Mouse (Mus musculus) neural tube, embryonic 13.5 days (tissue): Measurements from ENCODE around the gene Hoxb13. TPM values are rescaled to one million over a fixed set of nuclear protein-coding genes. Genes with fewer than 3 reads are reported as not detected.

Experiments used
- ATAC-seq: fragments of 200-750 bp; cut with Nextera tagmentation; 2 replicates; pipeline ENCODE4 v1.8.0; 2017; ENCODE audit warnings: low read depth, mild to moderate bottlenecking, moderate TSS enrichment, moderate library complexity
- H3K27ac ChIP-seq: fragments of 300-500 bp; sonication (generic); replicated peaks from 2 replicates; pipeline ENCODE4 v1.5.1; 2015; ENCODE audit warnings: moderate library complexity, mild to moderate bottlenecking, inconsistent platforms
- H3K27me3 ChIP-seq: fragments of 300-500 bp; sonication (generic); 2 replicates; pipeline ENCODE4 v1.6.1; 2015; ENCODE audit warnings: mild to moderate bottlenecking, inconsistent platforms
- H3K36me3 ChIP-seq: fragments of 300-500 bp; sonication (generic); 2 replicates; pipeline ENCODE4 v1.6.1; 2015; ENCODE audit warnings: mild to moderate bottlenecking, inconsistent platforms
- H3K4me1 ChIP-seq: fragments of 300-500 bp; sonication (generic); replicated peaks from 2 replicates; pipeline ENCODE4 v1.6.1; 2015; ENCODE audit warnings: inconsistent platforms
- H3K4me2 ChIP-seq: fragments of 300-500 bp; sonication (generic); 2 replicates; pipeline ENCODE4 v1.6.1; 2015; ENCODE audit warnings: inconsistent platforms, mild to moderate bottlenecking, moderate library complexity
- H3K4me3 ChIP-seq: fragments of 300-500 bp; sonication (generic); 2 replicates; pipeline ENCODE4 v1.5.1; 2015; ENCODE audit warnings: mild to moderate bottlenecking, inconsistent platforms
- H3K9ac ChIP-seq: fragments of 300-500 bp; sonication (generic); 2 replicates; pipeline ENCODE4 v1.6.1; 2015; ENCODE audit warnings: moderate library complexity, mild to moderate bottlenecking, inconsistent platforms
- H3K9me3 ChIP-seq: fragments of 300-500 bp; sonication (generic); 2 replicates; pipeline ENCODE4 v1.6.1; 2016; ENCODE audit warnings: inconsistent platforms
- WGBS: fragments of 180-500 bp; shearing (Covaris S2); methylation state at CpG from one replicate; pipeline ENCODE4 v1.1.7; 2015; 5-methylcytosine and 5-hydroxymethylcytosine counted together
- polyA plus RNA-seq: library from polyadenylated mRNA; unstranded; fragments of >200 nt; fragmentation: Nextera tagmentation; extraction: Ambion mirVana; gene quantifications from 2 replicates; pipeline ENCODE4 v1.2.1, GENCODE M21; 2015

The Hoxb13 gene
- polyA plus RNA-seq, 1 experiment from 2014 or later: not detected

DNA sequence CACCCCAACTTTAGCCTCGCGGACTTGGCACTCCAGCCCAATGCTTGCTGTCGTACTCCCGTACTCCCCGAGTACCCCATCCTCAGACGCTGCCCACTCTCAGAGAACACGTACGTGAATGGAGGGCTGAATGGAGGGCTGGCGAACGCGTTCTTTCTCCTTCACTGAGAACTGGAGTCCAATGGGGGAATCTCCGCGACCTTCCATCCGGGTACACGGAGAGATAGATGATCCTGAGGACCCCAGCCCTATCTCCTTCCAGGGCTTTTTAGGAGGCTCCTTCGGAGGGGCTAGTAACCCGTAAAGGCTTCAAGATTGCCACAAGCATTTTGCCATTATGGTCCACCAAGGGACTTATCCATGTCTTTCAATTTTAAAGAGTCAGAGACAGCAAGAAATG, 18.6 kb upstream of the Hoxb13 start:
- H3K4me2 ChIP-seq: no peak overlapping the region
- no peak overlapping the region for H3K27ac ChIP-seq
- no peaks in the 10 kb centered on the region for H3K9me3 ChIP-seq
- no peaks in the 10 kb centered on the region for H3K4me1 ChIP-seq
- no peaks in the 10 kb centered on the region for H3K36me3 ChIP-seq
- WGBS: 1% methylated on average over 17 of the region's 17 CpGs
- ATAC-seq: no peak
- no peak overlapping the region for H3K4me3 ChIP-seq
- no peak overlapping the region for H3K9ac ChIP-seq
- H3K27me3 ChIP-seq: peaks cover 100% of the 10 kb centered on the region

GRCm38 (mm10) chr11:96175951-96176530, 18.1 kb upstream of the Hoxb13 start:
- WGBS: 2% methylated on average over 9 of the region's 9 CpGs
- H3K4me1 ChIP-seq: no peaks in the 10 kb centered on the region
- H3K4me2 ChIP-seq: no peak overlapping the region
- ATAC-seq: no peak
- peaks cover 100% of the 10 kb centered on the region for H3K27me3 ChIP-seq
- no peaks in the 10 kb centered on the region for H3K36me3 ChIP-seq
- H3K9ac ChIP-seq: no peak overlapping the region
- H3K27ac ChIP-seq: no peak overlapping the region
- H3K4me3 ChIP-seq: no peak overlapping the region
- H3K9me3 ChIP-seq: no peaks in the 10 kb centered on the region

GRCm38 (mm10) chr11:96176841-96177240, 17.3 kb upstream of the Hoxb13 start:
- no peak for ATAC-seq
- 2% methylated on average over 10 of the region's 10 CpGs for WGBS
- Histone ChIP-seq H3K4me2 (no peak overlapping the region), H3K36me3 (no peaks in the 10 kb centered on the region), H3K9ac (no peak overlapping the region), H3K27me3 (peaks cover 100% of the 10 kb centered on the region), H3K9me3 (no peaks in the 10 kb centered on the region), H3K4me1 (no peaks in the 10 kb centered on the region), H3K4me3 (no peak overlapping the region), H3K27ac (no peak overlapping the region)

DNA sequence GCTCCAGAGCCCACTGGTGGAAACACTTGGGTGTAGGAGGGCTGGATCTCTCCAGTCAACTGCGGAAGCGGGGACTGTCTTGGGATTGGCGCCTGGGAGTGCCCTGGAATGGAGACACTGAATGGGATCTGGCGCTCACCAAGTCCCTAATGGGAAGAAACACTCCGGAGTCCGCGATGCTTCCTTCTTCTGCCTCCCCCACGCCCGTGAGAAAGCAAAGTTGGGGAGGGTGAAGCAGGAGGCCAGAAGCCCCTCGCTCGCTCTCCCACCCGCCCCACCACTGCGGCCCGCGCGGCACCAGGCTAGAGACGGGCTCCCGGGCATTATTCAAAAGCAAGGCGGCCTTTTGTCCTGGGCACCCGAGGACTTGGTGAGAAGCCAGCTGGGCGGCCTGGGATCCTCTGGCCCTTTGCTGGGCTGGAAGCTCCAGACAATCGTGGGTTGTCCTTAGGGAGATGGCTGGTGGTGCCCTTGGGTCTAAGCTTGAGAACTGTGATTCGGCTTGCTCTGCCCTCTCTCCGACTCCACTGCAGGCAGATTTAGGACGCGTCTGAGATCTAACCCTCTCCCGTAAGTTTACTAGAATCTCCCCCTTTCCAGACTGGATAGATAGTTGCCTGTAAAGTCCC, 16.5 kb upstream of the Hoxb13 start:
- H3K4me1 ChIP-seq: no peaks in the 10 kb centered on the region
- H3K4me3 ChIP-seq: no peak overlapping the region
- H3K27me3 ChIP-seq: peaks cover 100% of the 10 kb centered on the region
- H3K4me2 ChIP-seq: no peak overlapping the region
- ATAC-seq: no peak
- no peak overlapping the region for H3K27ac ChIP-seq
- no peak overlapping the region for H3K9ac ChIP-seq
- peaks cover 2% of the 10 kb centered on the region; the same call in 1 of the 2 replicates for H3K9me3 ChIP-seq
- under 1% methylated on average over 27 of the region's 27 CpGs for WGBS
- H3K36me3 ChIP-seq: no peaks in the 10 kb centered on the region

DNA sequence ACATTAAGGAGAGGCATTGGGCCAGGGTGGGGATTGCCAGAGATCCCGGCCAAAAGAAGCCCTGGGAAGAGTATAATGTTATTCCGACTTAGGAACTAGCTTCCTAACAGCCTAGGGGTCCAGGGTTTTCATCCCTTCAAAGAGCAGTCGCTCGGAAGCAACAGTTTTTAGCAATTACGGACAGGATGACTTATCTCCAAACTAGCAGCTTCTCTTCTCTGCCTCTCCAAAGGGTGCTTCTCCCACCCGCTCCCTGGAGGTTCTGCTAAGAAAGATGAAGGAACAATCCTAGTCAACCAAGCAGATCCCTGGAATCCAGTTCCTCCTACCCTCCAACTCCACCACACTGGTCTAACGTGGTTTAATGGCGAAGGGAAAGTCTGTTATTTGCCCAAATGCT, 15.8 kb upstream of the Hoxb13 start:
- H3K36me3 ChIP-seq: no peaks in the 10 kb centered on the region
- no peak overlapping the region for H3K4me2 ChIP-seq
- ATAC-seq: no peak
- peaks cover 7% of the 10 kb centered on the region; the same call in 1 of the 2 replicates for H3K9me3 ChIP-seq
- no peaks in the 10 kb centered on the region for H3K4me1 ChIP-seq
- H3K4me3 ChIP-seq: no peak overlapping the region
- H3K9ac ChIP-seq: no peak overlapping the region
- no peak overlapping the region for H3K27ac ChIP-seq
- H3K27me3 ChIP-seq: peaks cover 100% of the 10 kb centered on the region
- WGBS: under 1% methylated on average over 8 of the region's 8 CpGs

- Histone ChIP-seq H3K4me1 (no peaks in the 10 kb centered on the region), H3K36me3 (no peaks in the 10 kb centered on the region), H3K27me3 (peaks cover 100% of the 10 kb centered on the region), H3K9ac (no peak overlapping the region), H3K4me3 (no peak overlapping the region), H3K27ac (no peak overlapping the region), H3K9me3 (peaks cover 7% of the 10 kb centered on the region; the same call in 1 of the 2 replicates), H3K4me2 (no peak overlapping the region)
- WGBS: 0% methylated on average over 6 of the region's 6 CpGs
- no peak for ATAC-seq
These were observed 15.1 kb upstream of the Hoxb13 start for GRCm38 (mm10) chr11:96178911-96179503.

DNA sequence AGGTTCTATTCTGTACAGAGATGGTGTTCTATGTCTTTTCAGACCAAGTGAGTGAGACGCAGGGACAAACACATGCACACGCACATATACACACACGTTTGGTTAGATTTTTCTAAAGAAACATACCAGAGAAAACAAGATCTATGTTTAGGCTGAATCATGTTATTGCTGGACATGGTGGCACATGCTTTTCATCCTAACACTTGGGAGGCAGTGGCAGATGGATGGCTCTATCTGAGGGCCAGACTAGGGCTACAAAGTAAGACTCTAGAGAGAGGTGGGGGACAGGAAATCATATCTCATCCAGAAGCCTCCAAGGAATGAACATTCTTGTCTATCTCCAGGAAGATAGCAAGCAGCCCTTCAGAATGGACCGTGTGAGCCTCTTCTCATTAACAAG, 13.1 kb upstream of the Hoxb13 start:
- WGBS: 20% methylated on average over 4 of the region's 4 CpGs
- Histone ChIP-seq H3K9ac (no peak overlapping the region), H3K4me1 (no peaks in the 10 kb centered on the region), H3K27ac (no peak overlapping the region), H3K36me3 (no peaks in the 10 kb centered on the region), H3K4me2 (no peak overlapping the region), H3K27me3 (peaks cover 100% of the 10 kb centered on the region), H3K4me3 (no peak overlapping the region), H3K9me3 (peaks cover 7% of the 10 kb centered on the region; the same call in 1 of the 2 replicates)
- no peak for ATAC-seq

GRCm38 (mm10) chr11:96184233-96184632, 9.9 kb upstream of the Hoxb13 start:
- H3K27ac ChIP-seq: no peak overlapping the region
- no peak overlapping the region for H3K4me2 ChIP-seq
- no peak overlapping the region for H3K9ac ChIP-seq
- no peak for ATAC-seq
- H3K36me3 ChIP-seq: no peaks in the 10 kb centered on the region
- H3K9me3 ChIP-seq: peaks cover 7% of the 10 kb centered on the region; the same call in 1 of the 2 replicates
- no peak overlapping the region for H3K4me3 ChIP-seq
- H3K27me3 ChIP-seq: peaks cover 100% of the 10 kb centered on the region
- H3K4me1 ChIP-seq: no peaks in the 10 kb centered on the region

- Histone ChIP-seq H3K36me3 (no peaks in the 10 kb centered on the region), H3K9me3 (peaks cover 7% of the 10 kb centered on the region; the same call in 1 of the 2 replicates), H3K4me3 (no peak overlapping the region), H3K4me2 (no peak overlapping the region), H3K27me3 (peaks cover 100% of the 10 kb centered on the region), H3K9ac (no peak overlapping the region), H3K27ac (no peak overlapping the region), H3K4me1 (no peaks in the 10 kb centered on the region)
- 17% methylated on average over 4 of the region's 4 CpGs for WGBS
- no peak for ATAC-seq
These were observed 6.8 kb upstream of the Hoxb13 start for GRCm38 (mm10) chr11:96187321-96187720.

GRCm38 (mm10) chr11:96189810-96190522, 4.2 kb upstream of the Hoxb13 start:
- WGBS: under 1% methylated on average over 28 of the region's 28 CpGs
- Histone ChIP-seq H3K4me3 (no peak overlapping the region), H3K4me1 (peaks cover 12% of the 10 kb centered on the region), H3K27me3 (peaks cover 100% of the 10 kb centered on the region), H3K4me2 (no peak overlapping the region), H3K27ac (no peak overlapping the region), H3K9me3 (no peaks in the 10 kb centered on the region), H3K36me3 (no peaks in the 10 kb centered on the region), H3K9ac (no peak overlapping the region)
- ATAC-seq: no peak

GRCm38 (mm10) chr11:96191132-96191531, 3.0 kb upstream of the Hoxb13 start:
- no peak overlapping the region for H3K27ac ChIP-seq
- peaks cover 12% of the 10 kb centered on the region for H3K4me1 ChIP-seq
- WGBS: 3% methylated on average over 5 of the region's 5 CpGs
- H3K36me3 ChIP-seq: no peaks in the 10 kb centered on the region
- H3K27me3 ChIP-seq: peaks cover 100% of the 10 kb centered on the region
- H3K9ac ChIP-seq: no peak overlapping the region
- no peak overlapping the region for H3K4me2 ChIP-seq
- no peaks in the 10 kb centered on the region for H3K9me3 ChIP-seq
- no peak for ATAC-seq
- H3K4me3 ChIP-seq: no peak overlapping the region

DNA sequence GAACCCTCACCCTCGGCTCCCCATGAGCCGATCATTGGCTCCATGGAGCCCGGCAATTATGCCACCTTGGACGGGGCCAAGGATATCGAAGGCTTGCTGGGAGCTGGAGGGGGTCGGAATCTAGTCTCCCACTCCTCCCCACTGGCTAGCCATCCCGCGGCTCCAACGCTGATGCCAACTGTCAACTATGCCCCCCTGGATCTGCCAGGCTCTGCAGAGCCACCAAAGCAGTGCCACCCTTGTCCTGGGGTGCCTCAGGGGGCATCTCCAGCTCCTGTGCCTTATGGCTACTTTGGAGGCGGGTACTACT, 240 bp downstream of the Hoxb13 start:
- Histone ChIP-seq H3K4me1 (peaks cover 12% of the 10 kb centered on the region), H3K36me3 (no peaks in the 10 kb centered on the region), H3K27ac (no peak overlapping the region), H3K27me3 (peaks cover 100% of the 10 kb centered on the region), H3K9me3 (no peaks in the 10 kb centered on the region), H3K4me2 (peak overlapping the region; percentile 43), H3K9ac (no peak overlapping the region; the same call in 1 of the 2 replicates), H3K4me3 (peak overlapping the region; percentile 26)
- 0 out of 2 replicates have a peak, but pooled peaks have one; percentile 11 for ATAC-seq
- 0% methylated on average over 10 of the region's 10 CpGs for WGBS
